Mouse (Mus musculus) midbrain, postnatal 0 days (tissue): ENCODE data around the gene Abca2. TPM values are rescaled to one million over a fixed set of nuclear protein-coding genes. Genes with fewer than 3 reads are reported as not detected.

Source experiments
- ATAC-seq: fragments of 200-750 bp; cut with Nextera tagmentation; 2 replicates; pipeline ENCODE4 v1.8.0; 2017; ENCODE audit warnings: moderate number of reproducible peaks, mild to moderate bottlenecking, moderate TSS enrichment, moderate library complexity; ENCODE audit not compliant: low FRiP score
- DNase-seq: peaks from one replicate; pipeline ENCODE4 v3.0.0-alpha.2; 2015; ENCODE audit warnings: low spot score
- H3K27ac ChIP-seq: fragments of 300-500 bp; sonication (generic); 2 replicates; pipeline ENCODE4 v1.5.1; 2014; ENCODE audit warnings: low read depth, mild to moderate bottlenecking, low read length, mixed read lengths
- H3K27me3 ChIP-seq: fragments of 300-500 bp; sonication (generic); 2 replicates; pipeline ENCODE4 v1.6.1; 2014; ENCODE audit warnings: low read length, control low read depth, mixed read lengths; ENCODE audit not compliant: insufficient read depth
- H3K36me3 ChIP-seq: fragments of 300-500 bp; sonication (generic); 2 replicates; pipeline ENCODE4 v1.6.1; 2014; ENCODE audit warnings: low read length, control low read depth, mixed read lengths; ENCODE audit not compliant: insufficient read depth
- H3K4me1 ChIP-seq: fragments of 300-500 bp; sonication (generic); 2 replicates; pipeline ENCODE4 v1.6.1; 2014; ENCODE audit warnings: mild to moderate bottlenecking, control low read depth, antibody characterized with exemption, low read length, mixed read lengths; ENCODE audit not compliant: insufficient read depth
- H3K4me2 ChIP-seq: fragments of 300-500 bp; sonication (generic); 2 replicates; pipeline ENCODE4 v1.6.1; 2014; ENCODE audit warnings: low read depth, mild to moderate bottlenecking, low read length, mixed read lengths; ENCODE audit not compliant: poor library complexity, severe bottlenecking
- H3K4me3 ChIP-seq: fragments of 300-500 bp; sonication (generic); 2 replicates; pipeline ENCODE4 v1.5.1; 2014; ENCODE audit warnings: low read depth, mild to moderate bottlenecking, low read length, moderate library complexity
- H3K9ac ChIP-seq: fragments of 300-500 bp; sonication (generic); replicated peaks from 2 replicates; pipeline ENCODE4 v1.6.1; 2014; ENCODE audit warnings: mild to moderate bottlenecking, low read length, moderate library complexity, mixed read lengths; ENCODE audit not compliant: poor library complexity, severe bottlenecking
- H3K9me3 ChIP-seq: fragments of 300-500 bp; sonication (generic); 2 replicates; pipeline ENCODE4 v1.6.1; 2016; ENCODE audit warnings: low read length, control low read depth
- CTCF ChIP-seq: IDR thresholded peaks from 2 replicates; pipeline ENCODE4 v1.5.1; 2016; ENCODE audit warnings: antibody characterized with exemption, mild to moderate bottlenecking
- WGBS: fragments of 180-500 bp; shearing (Covaris S2); extraction: QIAGEN DNeasy Blood & Tissue Kit; methylation state at CpG from one replicate; pipeline ENCODE4 v1.1.7; 2014; 5-methylcytosine and 5-hydroxymethylcytosine counted together
- polyA plus RNA-seq: library from polyadenylated mRNA; unstranded; fragments of >200 nt; fragmentation: Nextera tagmentation; extraction: Ambion mirVana; gene quantifications from 2 replicates; pipeline ENCODE4 v1.2.1, GENCODE M21; 2015
- total RNA-seq: library from RNA; depleted of rRNA; stranded (reverse); fragments of >200 nt; gene quantifications from 2 replicates; pipeline ENCODE4 v1.2.3, GENCODE M21; 2014

Gene Abca2
- total and polyA plus RNA-seq, 2 experiments from 2014 or later = 13.5 to 84.3 TPM

DNA sequence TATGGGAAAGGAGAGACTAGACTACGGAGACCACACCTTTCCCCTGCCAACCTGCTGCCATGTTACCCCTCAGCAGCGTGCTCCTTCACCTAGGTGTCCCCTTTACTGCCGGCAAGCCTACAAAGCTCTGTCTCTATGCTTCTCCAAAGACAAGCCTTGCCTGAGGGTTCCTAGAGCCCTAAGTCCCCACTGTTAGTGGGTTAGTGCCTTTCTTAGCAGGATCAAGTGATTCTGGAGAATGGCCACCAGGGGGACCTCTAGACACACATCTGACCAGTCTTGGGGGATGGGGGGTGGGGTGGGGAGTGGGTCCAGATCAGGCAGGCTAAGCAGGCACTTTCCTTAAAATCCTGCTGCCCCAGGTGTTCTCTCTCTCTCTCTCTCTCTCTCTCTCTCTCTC lies 6.6 kb upstream of the Abca2 start:
- no peak overlapping the region for H3K9ac ChIP-seq
- H3K36me3 ChIP-seq = no peaks in the 10 kb centered on the region
- DNase-seq (peak; percentile 86), ATAC-seq (peak; percentile 57; the same call in 1 of the 2 replicates)
- TF ChIP-seq CTCF = peak; percentile 77
- H3K4me2 ChIP-seq = no peak overlapping the region
- H3K4me3 ChIP-seq = no peak overlapping the region
- H3K9me3 ChIP-seq = no peaks in the 10 kb centered on the region
- WGBS = 14% methylated on average over 3 of the region's 3 CpGs
- no peaks in the 10 kb centered on the region for H3K4me1 ChIP-seq
- no peak overlapping the region for H3K27ac ChIP-seq
- no peaks in the 10 kb centered on the region for H3K27me3 ChIP-seq

DNA sequence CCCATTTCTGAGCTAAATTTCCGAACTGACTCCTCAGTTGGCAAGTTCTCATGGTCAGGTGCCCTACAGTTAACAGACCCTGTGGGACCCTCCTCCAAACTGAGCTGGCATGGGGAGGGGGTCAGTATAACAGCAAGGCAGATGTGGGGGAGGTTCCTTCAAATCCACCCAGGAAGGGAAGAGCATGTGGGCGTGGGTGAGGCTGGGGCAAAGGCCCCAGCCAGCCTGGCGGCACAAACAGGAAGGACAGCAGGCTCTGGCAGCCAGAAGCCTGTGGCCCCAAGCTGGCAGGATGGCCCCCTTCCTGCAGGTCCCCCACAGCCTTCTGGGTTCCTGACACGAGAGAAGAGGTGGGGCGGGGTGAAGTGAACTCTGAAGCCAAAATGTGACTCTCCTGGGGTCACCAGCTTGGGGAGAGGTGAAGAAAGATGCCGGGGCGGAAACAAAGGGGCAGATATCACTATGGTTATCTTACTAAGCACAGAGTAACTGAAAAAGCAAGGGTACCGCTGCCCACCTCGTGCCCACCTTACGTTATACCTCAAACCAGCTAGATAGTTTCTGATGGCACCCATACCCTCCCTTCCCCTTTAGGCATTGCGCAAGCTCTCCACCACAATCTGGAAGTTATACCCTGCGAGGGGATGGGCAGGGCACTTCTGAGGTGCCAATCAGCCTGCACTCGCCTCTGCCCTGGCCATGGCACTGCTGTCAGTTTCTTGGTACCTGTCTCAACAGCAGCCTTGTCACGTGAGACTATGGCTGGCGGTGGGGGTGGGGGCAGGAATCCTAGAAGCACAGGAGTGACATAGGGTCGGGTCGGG lies 5.7 kb upstream of the Abca2 start, which contains the start of gene Fut7:
Gene Fut7, plus strand, starts transcription at position 681 of the 824 bp plus-strand sequence.
- DNase-seq = no peak
- Histone ChIP-seq H3K27ac (no peak within 1 kb of the TSS), H3K27me3 (no peaks in the 10 kb centered on the region), H3K4me2 (no peak within 1 kb of the TSS), H3K9ac (no peak within 1 kb of the TSS), H3K36me3 (no peaks in the 10 kb centered on the region), H3K4me1 (no peaks in the 10 kb centered on the region), H3K4me3 (no peak within 1 kb of the TSS), H3K9me3 (no peaks in the 10 kb centered on the region)
- 67% methylated on average over 17 of the region's 17 CpGs for WGBS
- ATAC-seq = no peak
- TF ChIP-seq CTCF = no peak

DNA sequence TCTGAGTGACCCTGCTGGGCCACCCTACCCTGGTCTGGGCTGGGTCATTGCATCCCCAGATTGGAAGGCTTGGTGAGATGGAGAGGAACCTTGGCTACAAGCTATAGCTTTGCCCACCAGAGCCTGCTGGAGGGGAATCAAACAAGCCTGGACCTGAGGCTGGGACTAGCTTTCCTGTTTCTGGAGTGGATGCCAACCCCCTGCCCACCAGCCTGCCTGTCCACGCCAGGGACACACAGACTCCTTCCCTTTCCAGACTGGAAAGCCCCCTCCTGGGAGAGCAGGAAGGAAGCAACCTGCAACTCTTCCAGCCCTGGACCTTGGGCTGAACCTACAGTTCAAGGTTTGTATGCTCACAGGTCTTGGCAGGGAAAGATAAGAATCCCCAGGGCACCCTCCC lies 4.9 kb upstream of the Abca2 start:
- Histone ChIP-seq H3K27me3 (no peaks in the 10 kb centered on the region), H3K9me3 (no peaks in the 10 kb centered on the region), H3K4me3 (no peak overlapping the region), H3K27ac (no peak overlapping the region), H3K36me3 (no peaks in the 10 kb centered on the region), H3K4me2 (no peak overlapping the region), H3K9ac (no peak overlapping the region), H3K4me1 (no peaks in the 10 kb centered on the region)
- 79% methylated on average over 1 of the region's 1 CpGs for WGBS
- no peak for TF ChIP-seq CTCF
- DNase-seq (no peak), ATAC-seq (no peak)

DNA sequence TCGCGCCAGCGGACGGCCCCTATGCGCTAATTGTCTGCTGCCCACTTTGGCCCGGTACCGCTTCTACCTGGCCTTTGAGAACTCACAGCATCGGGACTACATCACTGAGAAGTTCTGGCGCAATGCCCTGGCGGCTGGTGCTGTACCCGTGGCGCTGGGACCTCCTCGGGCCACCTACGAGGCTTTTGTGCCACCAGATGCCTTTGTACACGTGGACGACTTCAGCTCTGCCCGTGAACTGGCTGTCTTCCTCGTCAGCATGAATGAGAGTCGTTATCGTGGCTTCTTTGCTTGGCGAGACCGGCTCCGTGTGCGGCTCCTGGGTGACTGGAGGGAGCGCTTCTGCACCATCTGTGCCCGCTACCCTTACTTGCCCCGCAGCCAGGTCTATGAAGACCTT lies 3.0 kb upstream of the Abca2 start:
- H3K27me3 ChIP-seq = no peaks in the 10 kb centered on the region
- no peak overlapping the region for H3K4me2 ChIP-seq
- ATAC-seq = no peak
- 52% methylated on average over 27 of the region's 27 CpGs for WGBS
- no peak for TF ChIP-seq CTCF
- H3K36me3 ChIP-seq = no peaks in the 10 kb centered on the region
- no peak for DNase-seq
- peaks cover 8% of the 10 kb centered on the region for H3K4me1 ChIP-seq
- no peak overlapping the region for H3K27ac ChIP-seq
- H3K9ac ChIP-seq = no peak overlapping the region
- no peak overlapping the region for H3K4me3 ChIP-seq
- H3K9me3 ChIP-seq = no peaks in the 10 kb centered on the region

DNA sequence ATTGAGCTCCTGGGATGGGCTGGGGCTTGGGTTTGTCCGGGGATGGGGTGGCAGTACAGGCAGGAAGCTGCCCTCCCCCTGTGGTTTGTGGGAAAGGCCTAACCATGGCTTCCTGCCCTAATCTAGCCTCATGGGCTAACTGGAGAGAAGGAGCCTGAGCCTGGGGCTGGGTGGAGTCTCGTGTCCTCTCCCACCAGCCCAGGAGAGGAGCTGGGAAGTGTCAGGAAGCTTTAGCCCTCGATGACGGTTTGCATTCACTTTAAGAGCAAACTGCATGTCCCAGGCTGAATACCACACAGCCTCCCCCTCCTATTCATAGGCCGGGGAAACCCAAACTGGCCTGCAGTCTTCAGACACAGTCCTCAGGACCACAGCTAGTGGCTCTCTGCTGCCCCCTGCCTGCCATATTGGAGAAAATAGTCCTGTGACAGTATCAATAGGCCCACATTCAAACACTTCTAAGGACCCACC lies 1.7 kb upstream of the Abca2 start:
- 29% methylated on average over 5 of the region's 5 CpGs for WGBS
- Histone ChIP-seq H3K4me2 (no peak overlapping the region), H3K9ac (no peak overlapping the region), H3K27ac (no peak overlapping the region), H3K27me3 (no peaks in the 10 kb centered on the region), H3K9me3 (no peaks in the 10 kb centered on the region), H3K36me3 (no peaks in the 10 kb centered on the region), H3K4me3 (no peak overlapping the region), H3K4me1 (peaks cover 16% of the 10 kb centered on the region)
- ATAC-seq (no peak), DNase-seq (peak; percentile 89)
- TF ChIP-seq CTCF = peak; percentile 95

DNA sequence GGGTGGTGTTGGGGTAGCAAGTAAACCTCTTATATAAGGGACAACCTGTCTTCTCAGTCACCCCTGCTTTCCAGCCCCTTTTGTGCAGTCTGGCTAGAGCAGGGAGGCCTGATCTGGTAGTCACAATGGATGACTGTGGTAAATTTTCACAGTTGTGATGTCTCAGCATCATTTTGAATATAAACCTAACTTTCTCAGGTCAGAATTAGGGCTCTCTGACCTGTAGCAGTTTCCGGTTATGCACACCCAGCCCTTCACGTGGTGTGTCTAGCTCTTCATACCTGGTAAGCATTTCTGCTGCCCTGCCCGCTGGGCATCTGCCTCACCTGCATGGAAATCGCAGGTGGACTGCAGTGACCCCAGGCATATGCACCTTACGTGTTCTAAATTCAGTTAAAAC lies 1.2 kb upstream of the Abca2 start:
- Histone ChIP-seq H3K36me3 (no peaks in the 10 kb centered on the region), H3K27ac (no peak overlapping the region), H3K27me3 (no peaks in the 10 kb centered on the region), H3K4me3 (no peak overlapping the region), H3K9ac (no peak overlapping the region), H3K9me3 (no peaks in the 10 kb centered on the region), H3K4me2 (no peak overlapping the region), H3K4me1 (peaks cover 16% of the 10 kb centered on the region)
- DNase-seq (no peak), ATAC-seq (no peak)
- WGBS = 85% methylated on average over 5 of the region's 5 CpGs
- TF ChIP-seq CTCF = no peak
